9 mouse cellular contexts compared by ENCODE assay signal in genomic region chr6:115312780-115313179, GRCm38 (mm10). TPM values are rescaled to one million over a fixed set of nuclear protein-coding genes. Genes with fewer than 3 reads are reported as not detected.
A peak's percentile ranks its signal among the peaks of the same experiment; 100 is the strongest.
DNase-seq lines count a peak whose midpoint lies in the region; ATAC-seq lines count a peak whose summit lies in the region.
"Had no signal": no experiment of that assay in that cellular context is flagged by ENCODE, and none has a peak within 500 bp of the region (broad histone marks: within the 10 kb centered on the region; RNA-seq: fewer than 3 reads in every experiment).

No protein-coding gene starts in this region.

- no peak for DNase-seq in forebrain, embryonic 11.5 days (ENCODE audit: low spot score)
- DNase-seq in forebrain, embryonic 10.5 days (ENCODE audit: extremely low spot score, low spot score), result no peak
- DNase-seq in midbrain, embryonic 11.5 days (ENCODE audit: low spot score, missing footprints), result no peak
- DNase-seq in adrenal gland, postnatal 14 days, result no peak
- DNase-seq in thymus, postnatal 10 days (ENCODE audit: low spot score in 2 of 2), result no peak

- WGBS in forebrain, embryonic 11.5 days, result 71% methylated on average over 12 of the region's 12 CpGs
- WGBS in forebrain, embryonic 10.5 days, result 80% methylated on average over 12 of the region's 12 CpGs
- WGBS in midbrain, embryonic 13.5 days, result 60% methylated on average over 12 of the region's 12 CpGs
- WGBS in midbrain, embryonic 11.5 days, result 68% methylated on average over 12 of the region's 12 CpGs
- WGBS in forebrain, embryonic 15.5 days, result 62% methylated on average over 12 of the region's 12 CpGs
- 61% methylated on average over 12 of the region's 12 CpGs for WGBS in stomach, embryonic 16.5 days

- no peak overlapping the region for H3K27ac ChIP-seq in forebrain, embryonic 11.5 days (ENCODE audit: low read depth, low read length)
- H3K27ac ChIP-seq in forebrain, embryonic 10.5 days, result no peak overlapping the region
- no peak overlapping the region for H3K27ac ChIP-seq in midbrain, embryonic 13.5 days
- H3K27ac ChIP-seq in midbrain, embryonic 11.5 days (ENCODE audit: low read depth, low read length), result no peak overlapping the region
- H3K27ac ChIP-seq in forebrain, embryonic 15.5 days (replicated peaks), result no peak overlapping the region
- no peak overlapping the region for H3K27ac ChIP-seq in stomach, embryonic 16.5 days (ENCODE audit: low read length)

- 0 out of 2 replicates have a peak overlapping the region, but pooled peaks have one; percentile 3 for H3K4me2 ChIP-seq in forebrain, embryonic 11.5 days (ENCODE audit: low read depth, low read length, severe bottlenecking)
- H3K4me2 ChIP-seq in midbrain, embryonic 13.5 days (replicated peaks), result peak overlapping the region; percentile 44
- H3K4me2 ChIP-seq in midbrain, embryonic 11.5 days, result no peak overlapping the region
- H3K4me2 ChIP-seq in forebrain, embryonic 15.5 days (replicated peaks), result no peak overlapping the region
- peak overlapping the region; percentile 36 for H3K4me2 ChIP-seq in stomach, embryonic 16.5 days (ENCODE audit: low read depth, low read length)

- H3K4me1 ChIP-seq in forebrain, embryonic 11.5 days (replicated peaks; ENCODE audit: control insufficient read depth, insufficient read depth, low read length), result no peaks in the 10 kb centered on the region
- peaks cover 5% of the 10 kb centered on the region for H3K4me1 ChIP-seq in forebrain, embryonic 10.5 days
- H3K4me1 ChIP-seq in midbrain, embryonic 13.5 days (replicated peaks), result 0 out of 2 replicates have a peak, but pooled peaks cover 8% of the 10 kb centered on the region
- no peaks in the 10 kb centered on the region for H3K4me1 ChIP-seq in midbrain, embryonic 11.5 days (ENCODE audit: control insufficient read depth, insufficient read depth, low read length)
- H3K4me1 ChIP-seq in forebrain, embryonic 15.5 days, result no peaks in the 10 kb centered on the region
- H3K4me1 ChIP-seq in stomach, embryonic 16.5 days (ENCODE audit: control insufficient read depth, insufficient read depth, low read length), result peaks cover 8% of the 10 kb centered on the region

- no peak overlapping the region for H3K9ac ChIP-seq in forebrain, embryonic 11.5 days (ENCODE audit: low read length)
- H3K9ac ChIP-seq in midbrain, embryonic 13.5 days (replicated peaks), result no peak overlapping the region
- H3K9ac ChIP-seq in midbrain, embryonic 11.5 days (ENCODE audit: low read length), result no peak overlapping the region
- H3K9ac ChIP-seq in forebrain, embryonic 15.5 days (replicated peaks), result 0 out of 2 replicates have a peak overlapping the region, but pooled peaks have one; percentile 12
- H3K9ac ChIP-seq in stomach, embryonic 16.5 days (ENCODE audit: low read length), result no peak overlapping the region; the same call in 1 of the 2 replicates

- no peaks in the 10 kb centered on the region for H3K9me3 ChIP-seq in forebrain, embryonic 11.5 days (ENCODE audit: control insufficient read depth, low read length)
- no peaks in the 10 kb centered on the region for H3K9me3 ChIP-seq in forebrain, embryonic 10.5 days
- H3K9me3 ChIP-seq in midbrain, embryonic 13.5 days, result no peaks in the 10 kb centered on the region
- no peaks in the 10 kb centered on the region for H3K9me3 ChIP-seq in midbrain, embryonic 11.5 days (ENCODE audit: control insufficient read depth, low read length)
- no peaks in the 10 kb centered on the region for H3K9me3 ChIP-seq in forebrain, embryonic 15.5 days
- H3K9me3 ChIP-seq in stomach, embryonic 16.5 days (replicated peaks; ENCODE audit: control insufficient read depth, low read length), result no peaks in the 10 kb centered on the region

- no peaks in the 10 kb centered on the region for H3K27me3 ChIP-seq in forebrain, embryonic 11.5 days (ENCODE audit: control insufficient read depth, insufficient read depth, low read length)
- no peaks in the 10 kb centered on the region for H3K27me3 ChIP-seq in forebrain, embryonic 10.5 days (ENCODE audit: poor library complexity, severe bottlenecking)
- no peaks in the 10 kb centered on the region for H3K27me3 ChIP-seq in midbrain, embryonic 13.5 days
- H3K27me3 ChIP-seq in midbrain, embryonic 11.5 days (ENCODE audit: control insufficient read depth, insufficient read depth, low read length), result no peaks in the 10 kb centered on the region
- no peaks in the 10 kb centered on the region for H3K27me3 ChIP-seq in forebrain, embryonic 15.5 days
- no peaks in the 10 kb centered on the region for H3K27me3 ChIP-seq in stomach, embryonic 16.5 days (ENCODE audit: control insufficient read depth, insufficient read depth, low read length)

- ATAC-seq in forebrain, embryonic 11.5 days (replicated peaks; ENCODE audit: low FRiP score), result no peak
- 0 out of 2 replicates have a peak, but pooled peaks have one; percentile 40 for ATAC-seq in midbrain, embryonic 13.5 days
- no peak for ATAC-seq in midbrain, embryonic 11.5 days (ENCODE audit: low FRiP score)
- no peak for ATAC-seq in forebrain, embryonic 15.5 days (replicated peaks)
- ATAC-seq in stomach, embryonic 16.5 days (ENCODE audit: insufficient read depth, low FRiP score), result no peak
- ATAC-seq: inflammation-experienced regulatory T-cells, adult 6 months had no signal

- no peak overlapping the region for H3K4me3 ChIP-seq in forebrain, embryonic 11.5 days (ENCODE audit: low read depth, low read length)
- no peak overlapping the region for H3K4me3 ChIP-seq in forebrain, embryonic 10.5 days
- peak overlapping the region; percentile 25 for H3K4me3 ChIP-seq in midbrain, embryonic 13.5 days (replicated peaks)
- no peak overlapping the region for H3K4me3 ChIP-seq in midbrain, embryonic 11.5 days (ENCODE audit: low read depth, low read length)
- H3K4me3 ChIP-seq in forebrain, embryonic 15.5 days, result peak overlapping the region; percentile 12
- no peak overlapping the region for H3K4me3 ChIP-seq in stomach, embryonic 16.5 days (replicated peaks; ENCODE audit: low read length)

- no peaks in the 10 kb centered on the region for H3K36me3 ChIP-seq in forebrain, embryonic 11.5 days (ENCODE audit: control insufficient read depth, insufficient read depth, low read length)
- H3K36me3 ChIP-seq in forebrain, embryonic 10.5 days (replicated peaks), result no peaks in the 10 kb centered on the region
- no peaks in the 10 kb centered on the region for H3K36me3 ChIP-seq in midbrain, embryonic 13.5 days
- H3K36me3 ChIP-seq in midbrain, embryonic 11.5 days (ENCODE audit: control insufficient read depth, insufficient read depth, low read length), result no peaks in the 10 kb centered on the region
- no peaks in the 10 kb centered on the region for H3K36me3 ChIP-seq in forebrain, embryonic 15.5 days
- no peaks in the 10 kb centered on the region for H3K36me3 ChIP-seq in stomach, embryonic 16.5 days (ENCODE audit: control insufficient read depth, insufficient read depth, low read length)

RNA-seq across cellular contexts. Expression of gene Pparg, which starts 48.0 kb away (rescaled TPM):
- polyA plus RNA-seq in forebrain, embryonic 11.5 days (2014; fragmentation: Nextera tagmentation; extraction: Ambion mirVana), result 0.43 TPM in 1 of 2 replicates, not detected in the other
- polyA plus RNA-seq in forebrain, embryonic 10.5 days (2016; fragmentation: Nextera tagmentation; extraction: Ambion mirVana), result 0.07 and 0.16 TPM in 2 replicates
- polyA plus RNA-seq in midbrain, embryonic 13.5 days (2015; fragmentation: Nextera tagmentation; extraction: Ambion mirVana), result 0.18 and 0.22 TPM in 2 replicates
- polyA plus RNA-seq in midbrain, embryonic 11.5 days (2014; fragmentation: Nextera tagmentation; extraction: Ambion mirVana), result 0.22 and 0.29 TPM in 2 replicates
- polyA plus RNA-seq in forebrain, embryonic 15.5 days (2015; fragmentation: Nextera tagmentation; extraction: Ambion mirVana), result 0.20 TPM in 1 of 2 replicates, not detected in the other
- polyA plus RNA-seq in stomach, embryonic 16.5 days (2015; fragmentation: Nextera tagmentation; extraction: Ambion mirVana), result 18.2 and 22.2 TPM in 2 replicates
- 129 and 133 TPM in 2 replicates for total RNA-seq in adrenal gland, postnatal 14 days (2021)

Comparison
In these comparisons a context has a peak if more than half of its experiments do, and no peak if none do; other contexts are left out.
1. H3K4me2 ChIP-seq: peak in forebrain, embryonic 11.5 days (single experiment), midbrain, embryonic 13.5 days (single experiment) and stomach, embryonic 16.5 days (single experiment); none in midbrain, embryonic 11.5 days (single experiment) and forebrain, embryonic 15.5 days (single experiment).
2. H3K4me3 ChIP-seq: peak in midbrain, embryonic 13.5 days (single experiment) and forebrain, embryonic 15.5 days (single experiment); none in forebrain, embryonic 11.5 days (single experiment), forebrain, embryonic 10.5 days (single experiment), midbrain, embryonic 11.5 days (single experiment) and stomach, embryonic 16.5 days (single experiment).
3. RNA of gene Pparg, which starts 48.0 kb away (polyA plus RNA-seq): 18.2 to 22.2 TPM in stomach, embryonic 16.5 days; 0.22 to 0.29 TPM in midbrain, embryonic 11.5 days, 0.18 to 0.22 TPM in midbrain, embryonic 13.5 days, 0.07 to 0.16 TPM in forebrain, embryonic 10.5 days, 0.43 TPM in forebrain, embryonic 11.5 days and 0.20 TPM in forebrain, embryonic 15.5 days; every median in the first group is over 10 times any median in the second.